Mouse (Mus musculus) lung, embryonic 14.5 days (tissue): ENCODE results near the gene Klc4. TPM values are rescaled to one million over a fixed set of nuclear protein-coding genes. Genes with fewer than 3 reads are reported as not detected.
A peak's percentile ranks its signal among the peaks of the same experiment; 100 is the strongest.

Source experiments
- ATAC-seq: fragments of 200-750 bp; cut with Nextera tagmentation; 2 replicates; pipeline ENCODE4 v1.8.0; 2017; ENCODE audit warnings: mild to moderate bottlenecking, moderate TSS enrichment, moderate library complexity; ENCODE audit not compliant: insufficient read depth
- DNase-seq: peaks from one replicate; pipeline ENCODE4 v3.0.0-alpha.2; 2015
- H3K27ac ChIP-seq: fragments of 300-500 bp; sonication (generic); 2 replicates; pipeline ENCODE4 v1.5.1; 2014; ENCODE audit warnings: low read depth, mild to moderate bottlenecking, moderate library complexity
- H3K27me3 ChIP-seq: fragments of 300-500 bp; sonication (generic); 2 replicates; pipeline ENCODE4 v1.6.1; 2014; ENCODE audit warnings: low read length, control low read depth; ENCODE audit not compliant: insufficient read depth
- H3K36me3 ChIP-seq: fragments of 300-500 bp; sonication (generic); 2 replicates; pipeline ENCODE4 v1.6.1; 2014; ENCODE audit warnings: control low read depth; ENCODE audit not compliant: insufficient read depth
- H3K4me1 ChIP-seq: fragments of 300-500 bp; sonication (generic); 2 replicates; pipeline ENCODE4 v1.6.1; 2014; ENCODE audit warnings: antibody characterized with exemption, control low read depth; ENCODE audit not compliant: insufficient read depth
- H3K4me2 ChIP-seq: fragments of 300-500 bp; sonication (generic); 2 replicates; pipeline ENCODE4 v1.6.1; 2014; ENCODE audit warnings: mild to moderate bottlenecking
- H3K4me3 ChIP-seq: fragments of 300-500 bp; sonication (generic); 2 replicates; pipeline ENCODE4 v1.5.1; 2014; ENCODE audit warnings: low read depth, low read length
- H3K9ac ChIP-seq: fragments of 300-500 bp; sonication (generic); 2 replicates; pipeline ENCODE4 v1.6.1; 2014
- H3K9me3 ChIP-seq: fragments of 300-500 bp; sonication (generic); 2 replicates; pipeline ENCODE4 v1.6.1; 2016; ENCODE audit warnings: low read depth, low read length, control low read depth
- CTCF ChIP-seq: IDR thresholded peaks from 2 replicates; pipeline ENCODE4 v1.5.1; 2016; ENCODE audit warnings: antibody characterized with exemption, low read depth
- WGBS: fragments of 180-500 bp; shearing (Covaris S2); extraction: QIAGEN DNeasy Blood & Tissue Kit; methylation state at CpG from one replicate; pipeline ENCODE4 v1.1.7; 2014; 5-methylcytosine and 5-hydroxymethylcytosine counted together
- polyA plus RNA-seq: library from polyadenylated mRNA; unstranded; fragments of >200 nt; fragmentation: Nextera tagmentation; extraction: Ambion mirVana; gene quantifications from 2 replicates; pipeline ENCODE4 v1.2.1, GENCODE M21; 2014

Klc4 gene
- polyA plus RNA-seq, 1 experiment from 2014 or later, result 20.2 TPM

GRCm38 (mm10) chr17:46644916-46645475 lies 826 bp downstream of the Klc4 start:
- ATAC-seq, result no peak
- peak overlapping the region; percentile 79 for H3K4me3 ChIP-seq
- H3K36me3 ChIP-seq, result peaks cover 26% of the 10 kb centered on the region
- TF ChIP-seq CTCF, result no peak
- peak overlapping the region; percentile 81 for H3K4me2 ChIP-seq
- no peaks in the 10 kb centered on the region for H3K27me3 ChIP-seq
- peak overlapping the region; percentile 42; the same call in 1 of the 2 replicates for H3K27ac ChIP-seq
- H3K4me1 ChIP-seq, result peaks cover 4% of the 10 kb centered on the region; the same call in 1 of the 2 replicates
- H3K9me3 ChIP-seq, result no peaks in the 10 kb centered on the region
- DNase-seq, result no peak
- H3K9ac ChIP-seq, result peak overlapping the region; percentile 52
- WGBS, result 4% methylated on average over 11 of the region's 11 CpGs

DNA sequence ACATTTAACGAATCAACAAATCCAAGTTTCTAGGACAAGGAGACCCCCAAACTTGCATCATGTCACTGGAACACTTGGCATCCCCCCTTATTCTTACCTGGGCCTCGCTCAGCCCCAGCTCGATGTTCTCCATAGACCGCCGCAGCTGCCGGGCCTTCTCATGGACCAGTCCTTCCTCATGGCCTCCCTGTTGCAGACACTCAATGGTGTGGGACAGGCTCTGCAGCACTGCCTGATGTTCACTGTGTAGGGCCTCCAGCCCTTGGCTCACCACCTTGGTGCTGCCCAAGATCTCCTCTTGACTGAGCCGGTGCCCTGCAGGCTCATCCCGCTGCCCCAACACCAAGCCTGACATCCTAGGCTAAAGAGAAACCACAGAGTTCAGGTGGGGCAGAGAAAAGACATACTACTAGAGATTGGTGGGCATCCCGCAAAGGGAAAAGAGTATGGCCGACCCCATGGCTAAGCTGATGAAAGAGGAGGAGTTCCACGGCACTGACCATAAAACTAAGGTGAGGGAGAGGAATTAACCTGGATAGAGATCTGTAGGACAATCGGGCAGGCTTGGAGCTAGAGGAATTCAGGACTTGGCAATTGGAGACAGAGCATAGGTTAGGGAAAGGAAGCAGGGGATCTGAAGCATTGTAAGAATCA lies 1.5 kb downstream of the Klc4 start:
- no peak overlapping the region for H3K27ac ChIP-seq

DNA sequence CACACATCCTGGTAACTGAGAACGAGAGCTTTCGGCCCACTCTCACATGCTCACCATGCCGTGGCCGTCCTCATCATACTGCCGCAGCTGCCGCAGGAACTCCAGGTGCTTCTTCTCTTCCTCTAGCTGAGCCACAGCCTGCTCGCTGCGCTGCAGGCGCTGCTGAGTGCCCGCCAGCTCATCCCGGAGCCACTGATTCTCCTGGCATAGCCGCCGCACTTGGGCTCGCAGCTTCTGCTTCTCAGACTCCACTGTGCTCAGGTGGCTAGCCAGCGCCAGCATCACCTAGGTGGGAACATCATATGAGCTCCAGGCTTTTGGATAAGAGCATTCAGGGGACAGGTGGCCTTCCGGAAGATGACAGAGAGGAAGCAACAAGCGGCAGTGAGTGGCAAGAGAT lies 3.8 kb downstream of the Klc4 start:
- ATAC-seq (no peak), DNase-seq (no peak)
- Histone ChIP-seq H3K4me3 (no peak overlapping the region), H3K27me3 (no peaks in the 10 kb centered on the region), H3K4me1 (peaks cover 4% of the 10 kb centered on the region; the same call in 1 of the 2 replicates), H3K4me2 (no peak overlapping the region), H3K9ac (no peak overlapping the region), H3K9me3 (no peaks in the 10 kb centered on the region), H3K36me3 (peaks cover 18% of the 10 kb centered on the region; the same call in 1 of the 2 replicates), H3K27ac (no peak overlapping the region)
- WGBS, result 84% methylated on average over 17 of the region's 17 CpGs
- no peak for TF ChIP-seq CTCF

More for the DNA sequence above, 1.5 kb downstream of the Klc4 start:
- Histone ChIP-seq H3K9me3 (no peaks in the 10 kb centered on the region), H3K27me3 (no peaks in the 10 kb centered on the region), H3K4me3 (peak overlapping the region; percentile 79; the same call in 1 of the 2 replicates), H3K4me1 (peaks cover 4% of the 10 kb centered on the region; the same call in 1 of the 2 replicates), H3K36me3 (peaks cover 26% of the 10 kb centered on the region), H3K4me2 (peak overlapping the region; percentile 81), H3K9ac (peak overlapping the region; percentile 52)
- ATAC-seq (no peak), DNase-seq (no peak)
- 86% methylated on average over 12 of the region's 12 CpGs for WGBS
- no peak for TF ChIP-seq CTCF

DNA sequence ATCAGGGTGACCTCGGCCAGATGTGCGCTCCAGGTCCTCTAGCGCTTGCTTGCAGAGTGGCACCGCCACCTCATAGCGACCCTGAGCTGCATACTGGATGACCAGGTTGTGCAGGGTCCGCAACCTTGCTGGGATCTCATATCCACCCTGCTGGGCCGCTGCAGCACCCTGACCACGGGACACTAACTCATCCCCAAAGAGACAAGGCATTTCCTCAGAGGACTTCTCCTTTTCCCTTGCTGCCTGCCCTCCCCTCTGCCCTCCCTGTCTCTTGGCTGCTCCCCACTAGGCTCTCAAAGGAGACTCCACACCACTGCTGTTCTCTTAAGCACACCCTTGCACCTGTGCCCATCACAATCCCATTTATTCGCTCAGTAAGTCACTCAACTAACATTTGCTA lies 5.9 kb downstream of the Klc4 start:
- Histone ChIP-seq H3K4me2 (no peak overlapping the region), H3K4me1 (no peaks in the 10 kb centered on the region), H3K9ac (no peak overlapping the region), H3K27ac (0 out of 2 replicates have a peak overlapping the region, but pooled peaks have one; percentile 30), H3K27me3 (no peaks in the 10 kb centered on the region), H3K36me3 (peaks cover 22% of the 10 kb centered on the region; the same call in 1 of the 2 replicates), H3K4me3 (no peak overlapping the region), H3K9me3 (no peaks in the 10 kb centered on the region)
- no peak for ATAC-seq
- 81% methylated on average over 9 of the region's 9 CpGs for WGBS
- no peak for DNase-seq
- TF ChIP-seq CTCF, result no peak

DNA sequence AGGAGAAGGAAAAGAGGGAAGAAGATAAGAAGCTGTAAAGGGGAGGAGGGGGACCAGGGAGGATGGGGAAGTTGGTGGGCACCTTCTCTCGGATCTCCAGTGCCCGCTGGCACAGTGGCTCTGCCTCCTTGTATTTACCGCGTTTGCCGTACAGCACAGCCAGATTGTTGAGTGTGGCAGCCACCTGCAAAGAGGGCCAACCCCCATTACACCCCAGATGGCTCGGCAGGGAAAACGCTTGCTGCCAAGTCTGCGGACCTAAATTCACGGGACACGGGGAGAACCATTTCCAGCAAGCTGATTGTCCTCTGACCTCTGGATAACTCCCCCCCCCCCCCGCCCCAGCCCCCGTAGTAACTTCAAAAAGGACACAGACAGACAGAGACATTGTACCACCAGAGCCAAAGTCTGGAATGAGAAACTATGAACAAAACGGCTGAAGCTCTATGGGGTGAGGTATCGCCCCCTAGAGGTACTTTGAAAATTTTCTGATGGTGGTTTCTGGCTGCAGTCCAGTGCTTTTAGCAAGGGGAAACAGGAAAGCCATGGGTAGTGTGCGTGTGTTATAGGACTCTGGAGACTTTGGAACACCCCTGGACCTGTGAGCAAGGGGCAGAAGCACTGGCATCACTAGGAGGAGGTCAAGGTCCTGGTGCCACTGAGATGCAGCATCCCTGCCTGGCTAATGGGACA lies 8.8 kb downstream of the Klc4 start:
- DNase-seq, result peak; percentile 96
- Histone ChIP-seq H3K9ac (0 out of 2 replicates have a peak overlapping the region, but pooled peaks have one; percentile 11), H3K9me3 (no peaks in the 10 kb centered on the region), H3K4me3 (no peak overlapping the region), H3K4me1 (no peaks in the 10 kb centered on the region), H3K4me2 (peak overlapping the region; percentile 44; the same call in 1 of the 2 replicates), H3K27ac (no peak overlapping the region; the same call in 1 of the 2 replicates), H3K36me3 (peaks cover 26% of the 10 kb centered on the region; the same call in 1 of the 2 replicates), H3K27me3 (no peaks in the 10 kb centered on the region)
- peak; percentile 78 for TF ChIP-seq CTCF
- ATAC-seq, result peak; percentile 45; the same call in 1 of the 2 replicates
- WGBS, result 13% methylated on average over 15 of the region's 15 CpGs

GRCm38 (mm10) chr17:46629685-46630441 lies 16.0 kb downstream of the Klc4 start:
- peak overlapping the region; percentile 99 for H3K9ac ChIP-seq
- H3K4me1 ChIP-seq, result peaks cover 35% of the 10 kb centered on the region
- peaks cover 4% of the 10 kb centered on the region; the same call in 1 of the 2 replicates for H3K36me3 ChIP-seq
- H3K4me2 ChIP-seq, result peak overlapping the region; percentile 86
- DNase-seq (peak; percentile 95), ATAC-seq (peak; percentile 93)
- WGBS, result 6% methylated on average over 12 of the region's 12 CpGs
- H3K27me3 ChIP-seq, result no peaks in the 10 kb centered on the region
- H3K27ac ChIP-seq, result peak overlapping the region; percentile 99
- H3K4me3 ChIP-seq, result peak overlapping the region; percentile 96
- TF ChIP-seq CTCF, result peak; percentile 25
- no peaks in the 10 kb centered on the region for H3K9me3 ChIP-seq
